Mouse (Mus musculus): ENCODE data around the gene Xylb.

Gene Xylb

GRCm38 (mm10) chr9:119401801-119402214 lies 44.6 kb downstream of the Xylb start, which contains the start of gene Acvr2b:
TSS of gene Acvr2b (plus strand) at chr9:119402118.
- peak; percentile 50 for DNase-seq (ENCODE audit: low read depth, low spot score)

GRCm38 (mm10) chr9:119402253-119403235 lies 45.4 kb downstream of the Xylb start:
- peak; percentile 21 for DNase-seq (ENCODE audit: low read depth, low spot score)

- DNase-seq (ENCODE audit: low read depth, low spot score) = no peak
Measured at GRCm38 (mm10) chr9:119403236-119403641, 46.1 kb downstream of the Xylb start.

- DNase-seq (ENCODE audit: low read depth, low spot score) = no peak
Measured at GRCm38 (mm10) chr9:119404090-119404489, 46.9 kb downstream of the Xylb start.

GRCm38 (mm10) chr9:119407884-119408283 lies 50.7 kb downstream of the Xylb start:
- DNase-seq (ENCODE audit: low read depth, low spot score) = no peak

- no peak for DNase-seq (ENCODE audit: low read depth, low spot score)
Measured at GRCm38 (mm10) chr9:119408898-119409664, 51.9 kb downstream of the Xylb start.

- DNase-seq (ENCODE audit: low read depth, low spot score) = no peak
Measured at GRCm38 (mm10) chr9:119409864-119410263, 52.7 kb downstream of the Xylb start.

GRCm38 (mm10) chr9:119418025-119418424 lies 60.8 kb downstream of the Xylb start:
- DNase-seq (ENCODE audit: low read depth, low spot score) = no peak

- DNase-seq (ENCODE audit: low read depth, low spot score) = no peak
Measured at GRCm38 (mm10) chr9:119419852-119420438, 62.8 kb downstream of the Xylb start.

- no peak for DNase-seq (ENCODE audit: low read depth, low spot score)
Measured at GRCm38 (mm10) chr9:119425217-119425975, 68.2 kb downstream of the Xylb start.

- DNase-seq (ENCODE audit: low read depth, low spot score) = no peak
Measured at GRCm38 (mm10) chr9:119425976-119426415, 68.8 kb downstream of the Xylb start.

- no peak for DNase-seq (ENCODE audit: low read depth, low spot score)
Measured at GRCm38 (mm10) chr9:119426483-119426882, 69.3 kb downstream of the Xylb start.

- peak; percentile 55 for DNase-seq (ENCODE audit: low read depth, low spot score)
Measured at GRCm38 (mm10) chr9:119430311-119430710, 73.1 kb downstream of the Xylb start.

GRCm38 (mm10) chr9:119435855-119436254 lies 78.7 kb downstream of the Xylb start:
- DNase-seq (ENCODE audit: low read depth, low spot score) = no peak

GRCm38 (mm10) chr9:119438065-119438464 lies 80.9 kb downstream of the Xylb start:
- no peak for DNase-seq (ENCODE audit: low read depth, low spot score)

- DNase-seq (ENCODE audit: low read depth, low spot score) = no peak
Measured at GRCm38 (mm10) chr9:119438498-119439000, 81.4 kb downstream of the Xylb start.

All from CD4-positive helper T cell, adult 2 months (primary cell).